Mouse (Mus musculus): Measurements from ENCODE around the gene Spred3.
A peak's percentile ranks its signal among the peaks of the same experiment; 100 is the strongest.
"Not testable (repeated sequence)": the region's sequence is repeated elsewhere in the genome, so short reads cannot be mapped to it uniquely, and the experiment has no call there.

Gene Spred3

DNA sequence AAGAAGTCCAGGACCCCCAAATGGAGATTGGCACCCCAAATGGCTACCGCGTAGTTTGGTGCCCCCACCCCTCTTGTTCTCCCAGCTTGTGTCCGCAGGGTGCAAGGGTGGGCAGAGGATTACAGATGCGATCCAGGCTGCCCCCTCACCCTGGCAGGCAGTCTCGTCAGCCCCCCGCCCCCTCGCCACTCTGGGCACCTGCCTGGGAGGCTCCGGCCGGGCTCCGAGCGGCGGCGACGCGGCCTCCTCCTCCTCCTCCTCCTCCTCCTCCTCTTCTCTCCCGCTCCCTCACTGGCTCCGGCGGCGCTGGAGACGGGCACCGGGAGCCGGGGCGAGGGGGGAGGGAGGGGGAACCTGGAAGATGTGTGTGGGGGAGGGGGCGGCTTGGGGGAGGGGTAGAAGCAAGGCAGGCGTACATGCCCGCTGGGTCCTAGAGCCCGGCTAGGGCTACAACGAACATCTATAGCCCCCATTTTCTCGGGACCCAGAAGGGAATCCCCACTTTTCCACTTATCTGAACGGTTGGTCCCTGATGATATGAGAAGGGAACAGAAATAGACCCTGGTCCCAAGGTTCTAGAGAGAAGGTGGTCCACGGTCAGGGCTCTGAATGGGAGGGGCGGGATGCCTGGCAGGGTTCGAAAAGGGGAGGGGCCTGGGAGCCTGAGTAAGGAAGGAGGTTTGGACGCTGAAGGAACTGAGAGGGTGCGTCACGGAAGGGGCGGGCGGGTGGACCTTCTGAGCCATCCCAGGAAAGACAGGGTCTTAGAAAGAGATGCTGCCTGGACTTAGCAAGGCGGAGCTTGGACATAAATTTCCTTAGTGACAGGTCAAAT, 763 bp downstream of the Spred3 start:
- peak; percentile 94 for DNase-seq (ENCODE audit: low read depth, low spot score)

DNA sequence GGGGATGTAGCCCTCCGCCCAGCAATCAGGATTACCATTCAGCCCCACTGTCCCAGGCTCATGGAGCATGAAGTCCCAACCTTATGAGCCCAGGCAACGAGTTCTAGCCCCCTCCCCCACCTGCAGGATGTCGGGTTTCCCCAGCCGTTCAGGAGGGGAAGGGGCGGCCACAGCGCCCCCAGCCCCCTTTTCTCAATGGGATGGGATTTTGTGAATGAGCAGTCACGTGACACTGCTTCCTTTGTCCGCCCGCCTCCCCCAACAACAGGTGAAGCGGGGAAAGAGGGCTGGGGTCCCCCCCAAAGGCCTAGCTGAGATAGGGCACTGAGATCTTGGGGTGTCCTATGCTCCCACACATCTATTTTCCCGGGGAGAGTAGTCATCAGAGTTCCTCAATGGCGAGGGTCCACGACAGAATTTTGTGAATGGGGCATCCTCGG, 1.4 kb downstream of the Spred3 start:
- no peak for DNase-seq (ENCODE audit: low read depth, low spot score)

DNA sequence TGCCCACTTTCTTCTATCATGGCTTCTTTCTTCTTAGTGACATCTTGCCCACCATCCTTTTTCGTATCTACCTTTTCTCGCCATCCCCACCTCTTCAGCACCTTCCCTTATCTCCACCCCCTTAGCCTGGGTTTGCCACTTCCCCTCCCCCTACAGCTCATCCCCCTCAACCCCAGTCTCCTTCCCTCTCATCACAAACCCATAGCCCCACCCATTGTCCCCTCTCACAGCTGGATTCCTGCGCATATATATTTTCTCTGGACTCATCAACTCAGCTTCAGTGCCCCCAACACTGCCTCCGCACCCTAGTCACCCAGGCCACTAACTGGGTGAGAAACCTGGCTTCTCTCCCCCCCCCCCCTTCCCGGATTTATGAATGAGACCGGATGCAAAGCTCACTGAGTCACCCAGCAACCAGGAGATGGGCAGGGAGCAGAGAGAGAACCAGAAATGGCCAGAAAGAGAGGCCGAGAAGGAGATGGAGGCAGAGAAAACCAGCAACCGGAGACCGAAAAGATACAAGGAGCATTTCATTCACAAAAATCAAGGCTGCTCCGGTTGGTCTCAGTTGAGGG, 2.0 kb downstream of the Spred3 start:
- DNase-seq (ENCODE audit: low read depth, low spot score) = peak; percentile 62

DNA sequence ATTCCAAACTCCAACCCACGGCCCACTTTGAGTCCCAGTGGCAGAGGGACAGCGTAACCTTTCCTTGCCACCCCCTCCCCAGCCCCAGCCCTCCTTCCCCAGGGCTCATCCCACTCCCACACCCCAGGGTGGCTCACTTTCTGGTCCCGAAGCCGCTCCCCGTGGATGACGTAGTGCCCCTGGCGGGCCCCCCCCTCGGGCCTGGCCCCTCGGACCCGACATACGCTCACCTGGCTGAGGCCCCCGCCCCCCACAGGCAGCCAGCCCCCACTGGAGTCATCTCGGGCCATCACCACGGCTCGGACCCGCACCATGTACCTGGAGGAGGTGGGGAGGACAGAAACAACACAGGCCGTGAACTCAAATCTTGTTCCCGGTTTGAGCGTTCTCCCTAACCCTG, 2.6 kb downstream of the Spred3 start:
- DNase-seq (ENCODE audit: low read depth, low spot score) = no peak

DNA sequence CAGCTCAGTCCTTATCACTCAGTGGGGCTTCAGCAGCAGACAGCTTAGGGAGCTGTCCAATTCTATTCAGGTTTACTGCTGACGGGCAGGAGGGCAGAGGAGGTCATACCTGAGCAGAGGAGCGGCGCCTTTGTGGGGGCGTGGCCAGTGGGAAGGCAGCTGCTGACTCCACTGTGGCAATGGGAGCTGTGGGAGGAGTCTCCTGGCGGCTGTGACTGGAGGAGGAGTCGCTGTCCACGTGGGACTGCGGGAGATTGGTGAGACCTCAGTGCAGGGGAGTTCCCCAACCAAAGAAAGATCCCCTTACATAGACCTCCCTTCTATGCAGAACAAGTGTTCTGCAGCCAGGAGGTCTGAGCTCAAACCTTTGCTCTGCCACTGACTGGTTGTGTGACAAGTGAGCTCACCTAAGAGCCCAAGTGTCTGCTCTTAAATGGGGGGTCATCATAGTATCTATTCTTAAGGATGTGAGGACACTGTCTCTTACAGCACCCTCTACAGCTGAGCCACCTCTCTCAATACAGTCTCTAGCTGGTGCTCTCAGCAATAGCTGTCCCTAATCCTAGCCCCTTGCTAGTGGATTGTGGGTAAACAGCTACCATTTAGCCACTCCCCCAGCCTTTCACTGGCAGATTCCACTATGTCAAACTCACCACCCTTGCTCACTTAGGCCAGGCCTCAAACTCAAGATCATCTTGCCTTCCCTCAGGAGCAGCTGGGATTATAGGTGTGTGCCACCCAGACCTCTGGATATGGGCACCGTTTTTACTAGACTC, 7.3 kb downstream of the Spred3 start:
- DNase-seq (ENCODE audit: low read depth, low spot score) = no peak

DNA sequence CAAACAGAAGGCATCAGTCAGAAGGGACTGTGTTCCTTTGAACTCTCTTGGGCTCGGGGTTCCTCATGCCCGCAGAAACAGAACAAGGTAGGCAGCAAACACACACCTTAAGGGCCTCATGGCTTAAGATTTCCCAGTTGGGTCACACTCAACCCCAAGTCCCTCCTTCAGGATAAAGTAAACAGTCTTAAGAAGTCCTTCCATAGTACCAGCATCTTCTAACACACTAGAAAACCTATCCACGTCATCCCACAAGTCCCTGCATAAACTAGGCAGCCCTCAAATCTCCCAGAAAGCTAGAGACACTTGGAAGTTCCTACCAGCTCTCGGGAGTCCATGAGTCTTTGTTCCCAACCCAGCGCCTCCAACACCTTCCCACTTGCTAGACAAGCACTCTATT, 7.9 kb downstream of the Spred3 start:
- DNase-seq (ENCODE audit: low read depth, low spot score) = no peak

DNA sequence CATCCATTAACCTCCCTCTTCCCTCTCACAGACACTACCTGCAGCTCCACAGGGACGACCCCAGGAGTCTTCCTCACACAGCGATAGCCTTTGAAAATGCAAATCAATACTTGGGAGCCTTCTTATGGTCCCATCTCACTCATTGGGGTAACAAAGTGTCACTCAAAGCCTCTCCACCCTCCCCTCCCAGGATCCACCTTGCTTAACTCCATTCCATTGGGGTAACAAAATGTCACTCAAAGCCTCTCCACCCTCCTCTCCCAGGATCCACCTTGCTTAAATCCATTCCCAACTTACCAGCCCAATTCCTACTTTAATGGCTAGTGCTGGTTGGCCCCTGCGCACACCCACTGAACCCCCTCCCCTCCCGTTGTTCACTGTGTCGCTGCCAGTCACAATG, 11.9 kb downstream of the Spred3 start:
- peak; percentile 50 for DNase-seq (ENCODE audit: low read depth, low spot score)

DNA sequence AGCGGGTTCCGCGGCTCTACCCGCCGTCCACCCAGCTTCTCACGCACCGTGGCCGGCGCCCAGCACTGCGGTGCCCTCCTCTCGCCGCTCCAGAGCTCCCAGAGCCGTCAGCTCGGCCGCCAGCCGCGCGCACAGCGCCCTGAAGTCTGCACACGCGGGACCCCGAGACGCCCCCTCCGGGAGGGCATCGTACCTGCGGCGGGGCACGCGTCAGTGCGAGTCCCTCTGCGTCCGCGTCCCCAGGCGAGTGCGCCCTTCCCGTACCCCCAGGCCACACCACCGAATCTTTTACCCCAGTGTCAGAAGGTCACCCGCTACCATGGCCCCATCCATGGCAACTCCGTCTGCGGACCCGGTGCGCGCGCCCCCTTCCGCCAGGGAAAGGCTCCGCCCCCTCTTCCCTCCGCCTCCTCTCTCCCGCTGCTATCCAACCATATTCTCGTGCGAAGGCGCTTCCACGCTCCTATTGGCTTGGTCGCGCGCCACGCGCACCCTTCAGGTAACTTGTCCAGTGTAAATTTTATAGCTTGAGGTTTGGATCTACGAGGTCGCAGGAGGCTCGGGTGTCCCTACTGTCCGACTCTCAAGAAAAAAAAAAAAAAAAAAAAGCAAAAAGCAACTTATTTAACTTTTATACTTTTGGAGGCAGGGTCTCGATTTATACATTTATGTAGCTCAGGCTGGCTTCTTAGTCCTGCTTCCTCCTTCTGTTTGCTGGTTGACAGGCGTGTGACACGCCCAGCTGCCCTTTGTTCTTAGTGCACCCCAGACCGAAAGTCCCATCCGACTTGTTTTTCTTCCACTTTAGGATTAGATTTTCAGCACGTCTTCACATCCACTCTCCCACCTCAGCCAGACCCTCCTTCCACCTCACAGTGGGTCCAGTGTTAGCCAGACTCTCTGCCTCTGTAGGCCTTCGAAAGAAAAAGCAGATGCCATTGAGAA, 14.1 kb downstream of the Spred3 start, which contains the start of gene Fam98c:
Gene Fam98c (minus strand): TSS at position 397 of the 945 bp plus-strand sequence.
- DNase-seq (ENCODE audit: low read depth, low spot score) = peak; percentile 97

DNA sequence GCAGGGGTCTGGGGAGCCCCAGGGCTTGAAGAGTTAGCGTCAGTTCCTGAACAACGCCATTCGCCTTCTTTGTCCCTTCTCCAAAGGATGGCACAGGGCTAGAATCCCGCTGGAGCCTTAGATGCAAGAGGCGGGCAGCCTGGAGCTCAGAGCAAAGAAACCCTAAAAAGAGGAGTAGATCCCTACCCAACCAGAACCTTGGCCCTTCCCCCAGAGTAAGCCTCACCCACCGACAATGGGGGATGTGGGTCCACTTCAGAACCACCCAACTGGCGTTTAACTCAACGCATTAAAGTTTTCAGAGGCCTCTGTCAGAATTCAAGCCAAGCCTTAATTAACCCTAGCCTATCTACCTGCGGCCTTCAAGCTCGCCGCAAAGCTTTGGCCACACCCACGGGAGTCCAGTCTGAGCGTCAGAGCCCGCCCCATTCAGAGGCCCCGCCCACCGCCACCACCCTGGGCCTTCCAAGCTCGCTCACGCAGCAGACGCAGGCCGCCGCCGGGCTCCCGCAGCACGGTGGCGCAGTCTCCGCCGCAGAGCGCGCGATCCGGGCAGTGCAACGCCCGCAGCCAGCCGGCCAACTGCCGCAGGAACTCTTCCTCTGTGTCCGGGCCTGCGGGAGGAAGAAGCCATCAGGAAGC, 14.9 kb downstream of the Spred3 start:
- DNase-seq (ENCODE audit: low read depth, low spot score) = peak; percentile 97

DNA sequence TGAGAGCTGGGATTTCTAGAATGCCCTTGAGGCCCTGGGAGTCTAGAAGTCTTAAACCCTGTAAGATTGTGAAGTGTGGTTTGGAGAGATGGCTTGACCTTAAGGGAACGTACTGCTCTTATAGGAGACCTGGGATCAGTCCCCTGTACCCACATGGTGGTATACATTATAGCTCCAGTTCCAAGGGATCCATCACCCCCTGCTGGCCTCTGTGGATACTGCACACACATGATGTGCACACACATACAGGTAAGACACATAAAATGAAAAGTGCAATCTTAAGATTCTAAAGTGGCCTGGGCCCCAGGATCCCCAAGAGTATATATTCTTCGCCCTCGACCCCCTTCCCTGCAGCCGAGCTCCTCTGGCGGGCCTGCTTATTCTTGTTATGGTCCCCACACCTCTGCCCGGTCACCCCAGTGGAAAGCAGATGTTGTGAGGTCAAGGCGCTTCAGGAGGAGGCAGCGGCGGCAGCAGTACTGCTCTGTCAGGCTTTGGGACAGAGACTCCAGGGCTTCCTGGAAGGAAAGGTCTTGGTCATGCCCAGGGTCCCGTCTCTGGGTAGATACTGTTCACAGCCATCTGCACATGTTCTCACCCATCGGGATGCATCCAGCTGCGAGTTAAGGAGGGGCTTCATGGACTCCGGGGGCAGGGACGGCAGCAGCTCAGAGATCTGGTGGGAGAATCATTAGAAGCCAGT, 16.0 kb downstream of the Spred3 start:
- DNase-seq (ENCODE audit: low read depth, low spot score) = no peak

DNA sequence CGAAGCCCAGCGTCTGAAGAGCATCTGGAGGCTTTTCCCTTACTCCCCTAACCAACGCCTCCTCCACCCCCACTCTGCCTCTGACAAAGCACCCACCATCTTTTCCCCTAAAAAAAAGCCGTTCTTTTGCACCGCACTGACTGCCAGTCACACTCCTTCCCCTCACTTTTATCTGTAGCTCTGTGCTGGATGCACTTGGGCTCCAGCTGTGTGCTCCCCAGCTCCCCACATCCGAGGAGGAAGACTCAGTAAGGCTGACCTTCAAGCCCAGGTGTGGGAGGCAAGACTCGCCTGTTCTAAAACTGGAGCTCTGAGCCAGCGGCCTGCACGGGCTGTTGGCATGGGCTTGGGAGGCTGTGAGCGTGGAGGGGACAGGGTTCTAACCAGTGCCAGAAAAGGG, 18.7 kb downstream of the Spred3 start:
- no peak for DNase-seq (ENCODE audit: low read depth, low spot score)

DNA sequence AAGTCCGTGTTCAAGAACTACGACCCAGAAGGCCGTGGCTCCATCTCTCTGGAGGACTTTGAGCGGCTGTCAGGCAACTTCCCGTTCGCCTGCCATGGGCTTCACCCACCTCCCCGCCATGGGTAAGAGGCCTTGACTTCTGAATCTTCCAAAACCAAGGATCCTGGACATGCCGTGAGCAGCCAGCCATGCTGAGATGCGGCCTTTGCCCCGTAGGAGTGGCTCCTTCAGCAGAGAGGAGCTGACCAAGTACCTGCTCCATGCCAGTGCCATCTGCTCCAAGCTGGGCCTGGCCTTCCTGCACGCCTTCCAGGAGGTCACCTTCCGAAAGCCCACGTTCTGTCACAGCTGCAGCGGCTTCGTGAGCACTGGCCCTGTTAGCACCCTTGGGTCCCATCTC, 21.4 kb downstream of the Spred3 start:
- DNase-seq (ENCODE audit: low read depth, low spot score) = no peak

DNA sequence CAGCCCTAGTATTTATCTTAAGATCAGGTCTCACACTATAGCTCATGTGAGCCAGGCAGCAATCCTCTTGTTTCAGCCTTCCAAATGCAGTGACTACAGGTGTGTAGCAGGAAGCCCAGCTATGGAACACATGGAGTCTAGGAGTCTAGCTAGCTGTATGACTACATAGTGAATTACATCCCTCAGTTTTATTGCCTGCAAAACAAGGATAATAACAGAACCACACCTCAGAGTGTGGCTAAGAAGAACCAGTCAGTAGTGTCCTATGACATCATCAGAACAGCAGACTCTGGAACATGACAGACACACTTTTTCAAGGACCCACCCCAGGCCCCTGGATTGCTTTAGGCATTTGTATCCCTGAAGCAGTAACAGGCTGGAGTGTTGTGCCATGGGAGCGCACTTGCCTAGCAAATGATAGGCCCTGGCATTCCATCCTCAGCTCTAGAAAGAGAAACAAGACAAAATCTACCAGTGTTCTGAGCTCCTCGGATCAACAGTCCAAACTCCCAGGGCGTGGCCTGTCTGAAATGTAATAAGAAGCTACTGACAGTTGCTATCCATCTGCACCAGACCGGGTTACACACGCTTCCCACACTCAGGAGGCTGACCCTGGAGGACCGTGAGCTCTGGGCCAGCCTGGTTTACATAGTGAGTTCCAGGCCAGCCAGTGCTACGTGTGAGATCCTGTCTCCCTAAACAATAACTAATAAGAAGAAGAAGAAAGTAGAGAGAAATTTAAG, 23.4 kb downstream of the Spred3 start:
- no peak for DNase-seq (ENCODE audit: low read depth, low spot score)

DNA sequence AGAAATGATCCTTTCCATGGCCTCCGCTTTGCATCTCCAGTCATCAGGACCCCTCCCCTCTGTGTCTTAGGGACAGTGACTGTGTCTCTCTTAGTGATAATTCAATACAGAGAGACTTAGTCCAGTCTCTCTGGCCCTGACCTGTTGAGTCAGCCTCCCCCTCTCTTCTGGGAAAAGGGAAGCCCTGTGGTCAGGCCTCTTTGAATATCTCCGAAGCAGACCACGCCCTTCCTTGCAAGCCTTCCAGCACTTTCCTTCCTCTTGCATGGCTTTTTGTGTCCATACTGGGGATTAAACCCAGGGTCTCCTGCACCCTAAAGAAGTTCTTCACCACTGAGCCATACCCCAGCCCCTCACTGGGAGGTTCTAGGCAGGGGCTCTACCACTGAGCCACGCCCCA, 26.2 kb downstream of the Spred3 start:
- no peak for DNase-seq (ENCODE audit: low read depth, low spot score)

DNA sequence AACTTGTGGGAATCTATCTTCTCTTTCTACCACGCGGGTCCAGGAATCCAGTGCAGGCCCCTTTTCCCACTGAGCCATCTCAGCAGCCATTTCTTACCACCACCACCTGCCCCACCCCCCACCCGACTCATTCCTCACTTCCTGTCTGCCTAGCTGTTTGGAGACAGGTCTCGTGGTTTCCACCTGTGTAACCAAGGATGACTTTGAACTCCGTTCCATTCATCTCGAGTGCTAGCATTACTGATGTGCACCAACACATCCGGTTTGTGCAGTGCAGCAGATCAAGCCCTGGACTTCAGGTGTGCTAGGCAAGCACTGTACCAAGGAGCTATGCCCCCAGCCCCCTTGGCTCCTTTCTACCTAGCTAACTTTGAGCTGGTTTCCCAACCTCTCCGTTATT, 28.8 kb downstream of the Spred3 start:
- DNase-seq (ENCODE audit: low read depth, low spot score) = no peak

DNA sequence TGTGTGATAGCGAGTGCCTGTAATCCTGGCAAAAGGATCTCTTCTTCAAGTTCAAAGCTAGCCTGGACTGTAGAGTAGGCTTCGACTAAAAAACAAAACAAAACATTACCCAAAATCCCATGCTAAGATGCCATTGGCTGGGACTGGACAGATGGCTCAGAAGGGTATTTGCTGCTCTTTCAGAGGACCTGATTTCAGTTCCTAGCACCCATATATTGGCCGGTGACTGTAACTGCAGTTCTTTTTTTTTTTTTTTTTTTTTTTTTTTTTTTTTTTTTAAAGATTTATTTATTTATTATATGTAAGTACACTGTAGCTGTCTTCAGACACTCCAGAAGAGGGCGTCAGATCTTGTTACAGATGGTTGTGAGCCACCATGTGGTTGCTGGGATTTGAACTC, 31.0 kb downstream of the Spred3 start:
- not testable (repeated sequence) for DNase-seq (ENCODE audit: low read depth, low spot score)

DNA sequence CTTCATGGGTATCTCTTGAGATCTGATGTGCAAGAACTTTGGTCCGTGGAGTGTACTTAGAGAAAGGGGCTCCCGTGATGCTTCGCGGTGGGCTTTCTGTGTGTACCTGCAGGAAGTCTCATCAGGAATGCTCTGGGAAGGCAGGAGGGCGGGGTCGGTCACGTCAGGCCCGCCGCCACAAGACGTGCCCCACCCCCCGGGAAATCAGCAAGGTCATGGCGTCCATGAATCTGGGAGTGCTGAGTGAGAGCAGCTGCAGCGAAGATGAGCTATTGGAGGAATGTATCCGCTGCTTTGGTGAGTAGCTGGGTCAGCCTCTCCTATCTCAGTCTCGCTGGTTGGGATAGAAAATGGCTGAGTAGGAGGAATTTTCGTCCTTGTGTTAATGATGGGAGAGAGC, 32.8 kb downstream of the Spred3 start:
- no peak for DNase-seq (ENCODE audit: low read depth, low spot score)

DNA sequence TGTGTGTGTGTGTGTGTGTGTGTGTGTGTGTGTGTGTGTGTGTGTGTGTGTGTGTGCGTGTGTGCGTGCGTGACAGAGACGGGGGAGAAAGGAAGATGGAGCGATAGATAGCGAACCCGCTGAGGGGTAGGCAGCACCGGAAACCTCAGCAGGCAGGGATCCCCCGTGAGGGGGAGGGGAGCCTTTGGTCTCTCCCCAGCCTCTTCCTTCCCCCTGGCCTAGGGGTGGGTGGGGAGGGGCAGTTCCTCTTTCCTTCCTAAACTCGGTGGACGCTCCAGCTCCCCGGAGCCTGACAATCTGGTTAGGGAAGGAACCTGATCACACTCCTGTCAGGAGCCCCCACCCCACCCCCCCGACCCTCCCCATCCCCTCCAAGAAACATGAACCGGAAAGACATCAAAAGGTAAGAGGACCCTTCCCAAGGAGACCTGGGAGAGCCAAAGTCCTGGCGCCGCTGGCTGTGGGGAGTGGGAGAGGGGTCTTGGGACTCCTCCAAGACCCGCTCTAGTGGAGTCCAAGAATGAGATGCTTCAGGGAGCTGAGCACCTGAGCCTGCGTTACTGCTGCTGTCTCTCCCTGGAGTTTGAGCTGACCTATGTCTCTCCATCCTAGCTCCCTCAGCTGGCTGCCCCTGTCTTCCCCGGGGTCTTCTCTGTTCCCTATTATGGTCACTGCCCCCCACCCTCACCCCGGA, 35.4 kb downstream of the Spred3 start, which contains the start of gene Rasgrp4:
Gene Rasgrp4 (plus strand): TSS at position 159 of the 694 bp plus-strand sequence.
- no peak for DNase-seq (ENCODE audit: low read depth, low spot score)

DNA sequence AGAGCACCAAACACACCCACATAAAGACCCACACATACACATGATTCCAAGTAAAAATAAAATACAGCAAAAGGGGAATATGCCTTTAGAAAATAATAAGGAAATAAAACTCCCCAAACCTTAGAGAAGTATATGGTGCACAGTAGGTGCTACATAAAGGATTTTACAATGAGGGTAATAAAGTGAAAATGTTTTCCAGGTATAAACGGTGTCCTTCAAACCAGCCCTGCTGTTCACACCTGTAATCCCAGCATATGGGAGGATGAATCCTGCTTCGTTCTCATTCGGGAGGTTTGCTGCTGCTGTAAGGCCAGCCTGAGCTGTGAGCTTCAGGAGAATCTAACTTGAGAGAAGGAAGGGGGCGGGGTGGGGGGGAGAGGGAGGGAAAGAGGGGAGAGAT, 36.0 kb downstream of the Spred3 start:
- DNase-seq (ENCODE audit: low read depth, low spot score) = no peak
